Mouse (Mus musculus): ENCODE data around the gene Farp1. TPM values are rescaled to one million over a fixed set of nuclear protein-coding genes. Genes with fewer than 3 reads are reported as not detected.

Farp1 gene
- polyA plus RNA-seq, 1 experiment, result 12.4 TPM

DNA sequence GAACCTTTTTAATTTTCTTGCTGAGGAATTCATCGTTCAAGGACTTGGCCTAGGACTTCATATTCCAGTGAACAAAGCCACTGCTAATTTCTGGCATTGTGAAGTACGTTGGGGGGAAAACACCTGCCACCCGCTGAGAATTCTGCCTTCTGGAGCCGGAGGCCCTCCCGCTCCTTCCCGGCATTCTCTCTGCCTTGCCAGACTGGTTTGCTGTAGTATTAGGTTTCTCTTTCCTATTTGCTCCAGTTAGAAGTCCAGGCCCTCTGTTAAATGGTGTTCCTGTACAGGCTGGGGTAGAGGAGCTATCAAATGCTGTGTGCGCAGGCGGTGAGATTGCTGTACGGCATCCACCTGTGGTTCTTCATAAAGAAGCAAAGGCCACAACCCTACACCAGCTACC is 68.5 kb downstream of the Farp1 start:
- Histone ChIP-seq H3K27ac (ENCODE audit: insufficient read depth, low read depth, low read length) (peak overlapping the region; percentile 62), H3K4me3 (ENCODE audit: low read depth, low read length) (no peak overlapping the region), H3K4me1 (ENCODE audit: control insufficient read depth, insufficient read depth, insufficient read length, low read length) (peaks cover 31% of the 10 kb centered on the region), H3K27me3 (ENCODE audit: control insufficient read depth, insufficient read depth, low read length) (no peaks in the 10 kb centered on the region), H3K36me3 (ENCODE audit: control insufficient read depth, insufficient read depth, low read length) (no peaks in the 10 kb centered on the region)
- no peak for TF ChIP-seq CTCF (IDR thresholded peaks at IDR 0.05; ENCODE audit: extremely low read depth, insufficient read length, insufficient replicate concordance, low read depth, low read length)
- no peak for TF ChIP-seq POLR2A (IDR thresholded peaks at IDR 0.05; ENCODE audit: low read depth, low read length)
- WGBS, result 20% methylated on average over 9 of the region's 9 CpGs

DNA sequence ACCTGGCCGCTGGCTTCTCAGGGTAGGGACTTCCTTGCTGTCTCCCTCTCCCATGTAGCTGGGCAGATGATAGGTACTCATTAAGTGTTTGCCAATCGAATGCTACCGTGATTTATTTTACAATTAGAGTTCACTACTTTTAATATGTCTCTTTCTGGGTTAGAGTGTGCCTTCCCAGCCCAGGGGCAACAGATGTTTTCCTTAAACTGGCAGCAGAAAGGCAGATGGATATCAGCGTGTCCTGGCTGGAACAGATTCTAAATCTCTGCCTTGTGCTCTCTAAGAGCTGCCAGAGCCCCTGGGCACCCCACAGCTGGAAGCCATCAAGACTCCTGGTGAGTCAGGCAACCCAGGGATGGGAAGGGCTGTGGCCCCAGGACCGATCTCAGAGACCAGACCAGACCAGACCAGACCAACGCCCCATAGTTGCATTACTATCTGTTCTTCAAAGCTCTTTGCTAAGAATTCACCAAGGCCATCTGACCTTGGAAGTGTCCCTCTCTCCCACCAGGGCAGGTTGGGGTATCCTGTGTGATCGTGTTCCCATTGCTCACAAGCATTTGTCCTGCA is 69.8 kb downstream of the Farp1 start:
- no peak overlapping the region for H3K27ac ChIP-seq (ENCODE audit: insufficient read depth, low read depth, low read length)
- no peak overlapping the region for H3K4me3 ChIP-seq (ENCODE audit: low read depth, low read length)
- TF ChIP-seq POLR2A (IDR thresholded peaks at IDR 0.05; ENCODE audit: low read depth, low read length) (no peak), CTCF (IDR thresholded peaks at IDR 0.05; ENCODE audit: extremely low read depth, insufficient read length, insufficient replicate concordance, low read depth, low read length) (no peak)
- H3K36me3 ChIP-seq (ENCODE audit: control insufficient read depth, insufficient read depth, low read length), result no peaks in the 10 kb centered on the region
- 38% methylated on average over 7 of the region's 7 CpGs for WGBS
- no peaks in the 10 kb centered on the region for H3K27me3 ChIP-seq (ENCODE audit: control insufficient read depth, insufficient read depth, low read length)
- H3K4me1 ChIP-seq (ENCODE audit: control insufficient read depth, insufficient read depth, insufficient read length, low read length), result peaks cover 24% of the 10 kb centered on the region

DNA sequence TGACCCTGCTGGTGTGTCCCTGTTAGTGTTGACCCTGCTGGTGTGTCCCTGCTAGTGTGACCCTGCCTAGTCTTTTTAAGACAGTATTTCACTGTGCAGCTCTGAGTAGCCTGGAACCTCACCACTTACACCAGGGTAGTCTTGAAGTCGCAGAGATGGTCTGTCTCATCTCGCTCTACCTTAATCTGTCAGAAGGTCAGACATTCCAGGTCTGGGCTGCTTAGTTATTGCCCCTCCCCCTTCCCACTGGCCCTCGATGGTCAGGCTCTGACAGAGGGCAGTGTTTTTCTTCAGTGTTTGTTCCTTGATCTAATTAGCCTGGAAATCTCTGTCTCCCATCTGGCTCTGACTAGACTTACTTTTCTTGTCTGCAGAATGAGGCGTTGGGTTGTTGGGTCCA is 71.9 kb downstream of the Farp1 start:
- no peaks in the 10 kb centered on the region for H3K36me3 ChIP-seq (ENCODE audit: control insufficient read depth, insufficient read depth, low read length)
- no peak overlapping the region for H3K27ac ChIP-seq (ENCODE audit: insufficient read depth, low read depth, low read length)
- H3K4me1 ChIP-seq (ENCODE audit: control insufficient read depth, insufficient read depth, insufficient read length, low read length), result peaks cover 22% of the 10 kb centered on the region
- TF ChIP-seq CTCF (IDR thresholded peaks at IDR 0.05; ENCODE audit: extremely low read depth, insufficient read length, insufficient replicate concordance, low read depth, low read length) (no peak), POLR2A (IDR thresholded peaks at IDR 0.05; ENCODE audit: low read depth, low read length) (no peak)
- no peak overlapping the region for H3K4me3 ChIP-seq (ENCODE audit: low read depth, low read length)
- WGBS, result 61% methylated on average over 4 of the region's 4 CpGs
- no peaks in the 10 kb centered on the region for H3K27me3 ChIP-seq (ENCODE audit: control insufficient read depth, insufficient read depth, low read length)

DNA sequence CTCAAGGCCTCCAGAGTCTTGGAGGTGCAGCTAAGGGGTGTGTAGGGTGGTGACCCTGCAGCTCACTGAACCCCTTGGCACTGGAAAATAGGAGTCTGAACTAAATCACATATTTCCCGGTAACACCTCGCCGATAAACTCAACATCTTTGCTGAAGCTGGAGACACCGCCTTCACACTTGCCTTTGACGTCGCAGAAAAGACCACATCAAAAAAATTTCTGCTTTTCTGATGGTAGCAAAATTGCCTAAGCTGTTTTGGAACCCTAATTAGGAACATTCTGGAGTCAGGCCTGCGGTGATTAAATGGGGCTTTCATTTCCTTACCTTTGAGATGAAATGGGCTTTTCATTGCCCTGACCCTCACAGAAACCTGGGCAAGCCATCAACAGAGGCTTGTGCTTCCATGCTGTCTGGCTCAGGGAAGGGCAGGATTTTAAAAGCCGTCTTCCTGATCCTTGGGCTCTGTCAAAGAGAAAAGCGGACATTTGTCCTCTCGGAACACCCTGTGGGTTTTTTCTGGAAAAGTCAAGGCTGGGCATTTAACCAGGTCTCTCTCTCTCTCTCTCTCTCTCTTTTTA is 72.8 kb downstream of the Farp1 start:
- peak overlapping the region; percentile 12; the same call in 1 of the 2 replicates for H3K27ac ChIP-seq (ENCODE audit: insufficient read depth, low read depth, low read length)
- 87% methylated on average over 10 of the region's 10 CpGs for WGBS
- TF ChIP-seq CTCF (IDR thresholded peaks at IDR 0.05; ENCODE audit: extremely low read depth, insufficient read length, insufficient replicate concordance, low read depth, low read length) (no peak), POLR2A (IDR thresholded peaks at IDR 0.05; ENCODE audit: low read depth, low read length) (no peak)

DNA sequence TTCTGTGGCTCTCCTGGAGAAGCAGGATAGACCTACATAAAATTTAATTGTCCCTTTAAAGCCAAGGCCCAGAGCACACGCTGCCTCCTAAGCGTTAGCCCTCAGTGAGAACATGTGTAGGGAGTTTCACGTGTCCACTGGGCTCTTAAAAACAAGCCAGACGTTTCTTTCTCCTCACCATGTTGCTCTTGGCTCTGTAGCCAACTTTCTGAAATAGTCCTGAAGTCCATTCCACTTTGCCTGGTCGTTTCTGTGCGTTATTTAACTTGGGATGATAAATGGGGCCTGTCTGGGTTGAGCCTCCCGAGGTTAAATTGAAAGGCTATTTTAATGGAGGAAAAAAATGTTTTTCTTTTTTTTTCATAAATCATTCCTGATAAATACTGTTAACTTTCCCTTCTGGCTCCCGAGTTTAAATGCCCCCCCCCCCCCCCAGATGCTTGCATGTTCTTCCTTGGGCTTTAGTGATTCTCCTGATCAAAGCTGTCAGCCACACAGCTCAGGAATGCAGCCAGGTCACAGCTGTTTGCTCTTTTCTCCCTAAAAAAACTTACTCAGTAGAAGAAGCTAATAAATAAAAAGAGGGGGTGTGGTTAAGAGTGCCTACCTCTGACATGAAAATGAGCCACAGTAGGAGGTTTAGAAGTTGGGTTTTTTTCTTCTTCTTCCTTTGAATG is 73.6 kb downstream of the Farp1 start:
- no peak for TF ChIP-seq POLR2A (IDR thresholded peaks at IDR 0.05; ENCODE audit: low read depth, low read length)
- TF ChIP-seq CTCF (IDR thresholded peaks at IDR 0.05; ENCODE audit: extremely low read depth, insufficient read length, insufficient replicate concordance, low read depth, low read length), result no peak
- Histone ChIP-seq H3K4me1 (ENCODE audit: control insufficient read depth, insufficient read depth, insufficient read length, low read length) (peaks cover 12% of the 10 kb centered on the region), H3K36me3 (ENCODE audit: control insufficient read depth, insufficient read depth, low read length) (no peaks in the 10 kb centered on the region), H3K27ac (ENCODE audit: insufficient read depth, low read depth, low read length) (peak overlapping the region; percentile 25; the same call in 1 of the 2 replicates), H3K4me3 (ENCODE audit: low read depth, low read length) (no peak overlapping the region), H3K27me3 (ENCODE audit: control insufficient read depth, insufficient read depth, low read length) (no peaks in the 10 kb centered on the region)
- WGBS, result 24% methylated on average over 8 of the region's 8 CpGs

More for the DNA sequence above, 72.8 kb downstream of the Farp1 start:
- no peak overlapping the region for H3K4me3 ChIP-seq (ENCODE audit: low read depth, low read length)
- no peaks in the 10 kb centered on the region for H3K36me3 ChIP-seq (ENCODE audit: control insufficient read depth, insufficient read depth, low read length)
- no peaks in the 10 kb centered on the region for H3K27me3 ChIP-seq (ENCODE audit: control insufficient read depth, insufficient read depth, low read length)
- peaks cover 18% of the 10 kb centered on the region for H3K4me1 ChIP-seq (ENCODE audit: control insufficient read depth, insufficient read depth, insufficient read length, low read length)

DNA sequence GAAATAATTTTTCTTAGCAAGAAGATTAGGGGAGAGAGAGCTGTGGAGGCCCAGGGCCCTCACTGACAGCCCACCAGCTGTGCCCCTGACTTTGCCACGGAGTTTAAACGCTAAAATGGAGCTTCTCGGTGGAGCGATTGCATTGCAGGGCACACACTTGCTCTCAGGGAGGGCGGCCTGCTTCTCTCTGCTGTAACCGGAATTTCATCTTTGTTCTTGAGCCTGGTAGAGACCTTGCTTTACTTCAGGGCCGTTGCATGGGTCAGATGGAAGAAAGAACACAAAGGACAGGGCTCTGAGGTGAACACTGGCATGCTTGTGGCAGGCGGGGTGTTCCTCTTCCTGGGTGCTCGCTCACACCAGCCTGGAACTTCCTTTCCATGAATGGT is 74.1 kb downstream of the Farp1 start:
- H3K36me3 ChIP-seq (ENCODE audit: control insufficient read depth, insufficient read depth, low read length), result no peaks in the 10 kb centered on the region
- TF ChIP-seq POLR2A (IDR thresholded peaks at IDR 0.05; ENCODE audit: low read depth, low read length) (no peak), CTCF (IDR thresholded peaks at IDR 0.05; ENCODE audit: extremely low read depth, insufficient read length, insufficient replicate concordance, low read depth, low read length) (no peak)
- no peak overlapping the region for H3K4me3 ChIP-seq (ENCODE audit: low read depth, low read length)
- WGBS, result 47% methylated on average over 9 of the region's 9 CpGs
- 0 out of 2 replicates have a peak overlapping the region, but pooled peaks have one; percentile 25 for H3K27ac ChIP-seq (ENCODE audit: insufficient read depth, low read depth, low read length)
- peaks cover 11% of the 10 kb centered on the region for H3K4me1 ChIP-seq (ENCODE audit: control insufficient read depth, insufficient read depth, insufficient read length, low read length)
- no peaks in the 10 kb centered on the region for H3K27me3 ChIP-seq (ENCODE audit: control insufficient read depth, insufficient read depth, low read length)
